Mouse (Mus musculus) heart, embryonic 14.5 days (tissue): ENCODE results near the gene Psg22. TPM values are rescaled to one million over a fixed set of nuclear protein-coding genes. Genes with fewer than 3 reads are reported as not detected.
"Not testable (repeated sequence)": the region's sequence is repeated elsewhere in the genome, so short reads cannot be mapped to it uniquely, and the experiment has no call there.

ENCODE experiments used
- ATAC-seq: fragments of 200-750 bp; cut with Nextera tagmentation; 2 replicates; pipeline ENCODE4 v1.8.0; 2017; ENCODE audit warnings: low read depth, moderate TSS enrichment; ENCODE audit not compliant: insufficient number of reproducible peaks, insufficient read depth, low FRiP score
- H3K27ac ChIP-seq, 2 experiments: fragments of 200-500 bp in 1 of 2; fragments of 300-500 bp in 1 of 2; sonication (generic) in 1 of 2; replicated peaks in 1 of 2; 2 replicates each; pipeline ENCODE4 v1.5.1; 2012 to 2014; ENCODE audit warnings: low read depth in 2 of 2, low read length in 2 of 2, control low read depth in 1 of 2, mild to moderate bottlenecking in 1 of 2, mixed read lengths in 1 of 2; ENCODE audit not compliant: control insufficient read depth in 1 of 2, insufficient read depth in 1 of 2
- H3K27me3 ChIP-seq: fragments of 300-500 bp; sonication (generic); 2 replicates; pipeline ENCODE4 v1.6.1; 2014; ENCODE audit warnings: mild to moderate bottlenecking, low read length, control low read depth; ENCODE audit not compliant: control insufficient read depth, insufficient read depth
- H3K36me3 ChIP-seq: fragments of 300-500 bp; sonication (generic); 2 replicates; pipeline ENCODE4 v1.6.1; 2014; ENCODE audit warnings: mild to moderate bottlenecking, control low read depth, low read length, mixed read lengths; ENCODE audit not compliant: control insufficient read depth, insufficient read depth
- H3K4me1 ChIP-seq, 2 experiments: fragments of 200-500 bp in 1 of 2; fragments of 300-500 bp in 1 of 2; sonication (generic) in 1 of 2; 2 replicates each; pipeline ENCODE4 v1.6.1; 2012 to 2014; ENCODE audit warnings: low read length in 2 of 2, control low read depth in 1 of 2, mixed read lengths in 1 of 2; ENCODE audit not compliant: control insufficient read depth in 2 of 2, insufficient read depth in 2 of 2
- H3K4me2 ChIP-seq: fragments of 300-500 bp; sonication (generic); 2 replicates; pipeline ENCODE4 v1.6.1; 2014; ENCODE audit warnings: mild to moderate bottlenecking, low read length
- H3K4me3 ChIP-seq, 2 experiments: fragments of 200-500 bp in 1 of 2; fragments of 300-500 bp in 1 of 2; sonication (generic) in 1 of 2; 2 replicates each; pipeline ENCODE4 v1.5.1; 2012 to 2014; ENCODE audit warnings: low read length in 2 of 2, mild to moderate bottlenecking in 2 of 2, control low read depth in 1 of 2, low read depth in 1 of 2, moderate library complexity in 1 of 2; ENCODE audit not compliant: control insufficient read depth in 1 of 2, insufficient read depth in 1 of 2
- H3K9ac ChIP-seq: fragments of 300-500 bp; sonication (generic); 2 replicates; pipeline ENCODE4 v1.6.1; 2014; ENCODE audit warnings: mild to moderate bottlenecking, low read length
- H3K9me3 ChIP-seq: fragments of 300-500 bp; sonication (generic); 2 replicates; pipeline ENCODE4 v1.6.1; 2016; ENCODE audit warnings: low read length, control low read depth; ENCODE audit not compliant: control insufficient read depth
- WGBS: fragments of 180-500 bp; shearing (Covaris S2); extraction: QIAGEN DNeasy Blood & Tissue Kit; methylation state at CpG from one replicate; pipeline ENCODE4 v1.1.7; 2014; 5-methylcytosine and 5-hydroxymethylcytosine counted together
- polyA plus RNA-seq: library from polyadenylated mRNA; unstranded; fragments of >200 nt; fragmentation: Nextera tagmentation; extraction: Ambion mirVana; gene quantifications from 2 replicates; pipeline ENCODE4 v1.2.1, GENCODE M21; 2014

The Psg22 gene
- polyA plus RNA-seq, 1 experiment from 2014 or later: not detected

DNA sequence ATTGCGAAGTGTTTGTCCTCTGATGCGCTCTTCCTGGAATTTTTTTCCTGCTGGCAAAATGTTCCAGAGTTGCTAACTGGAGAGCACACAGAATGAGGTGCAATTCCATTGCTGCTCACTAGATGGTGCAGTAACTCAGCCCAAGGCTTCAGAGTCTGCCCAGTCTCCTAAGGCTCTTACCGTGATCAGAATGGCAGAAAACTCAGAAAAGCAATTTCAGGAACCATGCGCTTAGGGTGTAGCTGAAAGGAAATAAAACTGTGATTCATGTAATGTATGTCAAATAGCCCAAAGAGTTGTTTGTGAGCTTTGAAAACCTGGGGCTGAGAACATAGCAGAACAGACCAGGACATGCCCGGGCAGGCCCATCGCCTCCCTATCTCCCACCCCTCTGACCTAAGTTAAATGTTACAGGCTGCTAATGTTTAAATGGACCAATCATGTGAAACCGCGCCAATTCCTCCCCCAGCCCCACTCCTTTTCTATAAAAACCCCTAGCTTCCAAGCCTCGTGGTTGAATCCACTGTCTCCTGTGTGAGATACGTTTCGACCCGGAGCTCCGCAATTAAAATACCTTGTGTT is 32.1 kb downstream of the Psg22 start:
- WGBS: 49% methylated on average over 11 of the region's 13 CpGs
- H3K4me2 ChIP-seq, H3K36me3 ChIP-seq, H3K4me1 ChIP-seq, ATAC-seq, H3K27ac ChIP-seq, H3K9me3 ChIP-seq, H3K9ac ChIP-seq, H3K4me3 ChIP-seq: not testable (repeated sequence)
- peaks cover 17% of the 10 kb centered on the region for H3K27me3 ChIP-seq

GRCm38 (mm10) chr7:18760152-18760551 is 42.3 kb downstream of the Psg22 start:
- not testable (repeated sequence) for H3K36me3 ChIP-seq, H3K4me1 ChIP-seq, H3K9ac ChIP-seq, H3K4me2 ChIP-seq, H3K27me3 ChIP-seq, H3K4me3 ChIP-seq, ATAC-seq, H3K9me3 ChIP-seq, H3K27ac ChIP-seq
- 76% methylated on average over 7 of the region's 7 CpGs for WGBS

GRCm38 (mm10) chr7:18762885-18763284 is 45.0 kb downstream of the Psg22 start:
- not testable (repeated sequence) for H3K27ac ChIP-seq, ATAC-seq, H3K9me3 ChIP-seq, H3K27me3 ChIP-seq, H3K4me1 ChIP-seq, H3K4me3 ChIP-seq, H3K9ac ChIP-seq, H3K36me3 ChIP-seq, H3K4me2 ChIP-seq
- WGBS: 0% methylated on average over 1 of the region's 2 CpGs

Other genes starting within 250 kb of the Psg22 start
- gene Psg26, start 233.9 kb upstream of the Psg22 start, polyA plus RNA-seq: not detected in 2 replicates
- not detected in 2 replicates for gene Psg25, start 185.8 kb upstream of the Psg22 start, polyA plus RNA-seq
- not detected in 2 replicates for gene Psg27, start 150.8 kb upstream of the Psg22 start, polyA plus RNA-seq
- not detected in 2 replicates for gene Psg23, start 101.6 kb upstream of the Psg22 start, polyA plus RNA-seq
- gene Psg21, start 61.4 kb upstream of the Psg22 start, polyA plus RNA-seq: not detected in 2 replicates
- gene Psg20, start 31.9 kb upstream of the Psg22 start, polyA plus RNA-seq: not detected in 2 replicates
- not detected in 2 replicates for gene Psg19, start 80.4 kb downstream of the Psg22 start, polyA plus RNA-seq
- gene Psg17, start 103.5 kb downstream of the Psg22 start, polyA plus RNA-seq: not detected in 2 replicates
- gene Mill2, start 121.9 kb downstream of the Psg22 start, polyA plus RNA-seq: 0.16 and 0.46 TPM in 2 replicates
- 0.93 and 1.8 TPM in 2 replicates for gene Pglyrp1, start 153.2 kb downstream of the Psg22 start, polyA plus RNA-seq
- 12.2 and 14.3 TPM in 2 replicates for gene Ccdc61, start 192.3 kb downstream of the Psg22 start, polyA plus RNA-seq
- 0.57 and 0.88 TPM in 2 replicates for gene Nova2, start 207.8 kb downstream of the Psg22 start, polyA plus RNA-seq